Mouse (Mus musculus) neural tube, embryonic 12.5 days (tissue): ENCODE measurements around the gene Pip5k1b. TPM values are rescaled to one million over a fixed set of nuclear protein-coding genes. Genes with fewer than 3 reads are reported as not detected.

Experiments used
- ATAC-seq: fragments of 200-750 bp; cut with Nextera tagmentation; 2 replicates; pipeline ENCODE4 v1.8.0; 2017; ENCODE audit warnings: low read depth, mild to moderate bottlenecking, moderate TSS enrichment, moderate library complexity; ENCODE audit not compliant: low FRiP score
- H3K27ac ChIP-seq: fragments of 300-500 bp; sonication (generic); 2 replicates; pipeline ENCODE4 v1.5.1; 2016
- H3K27me3 ChIP-seq: fragments of 300-500 bp; sonication (generic); replicated peaks from 2 replicates; pipeline ENCODE4 v1.6.1; 2016; ENCODE audit warnings: mild to moderate bottlenecking
- H3K36me3 ChIP-seq: fragments of 300-500 bp; sonication (generic); 2 replicates; pipeline ENCODE4 v1.6.1; 2016; ENCODE audit warnings: mild to moderate bottlenecking
- H3K4me1 ChIP-seq: fragments of 300-500 bp; sonication (generic); 2 replicates; pipeline ENCODE4 v1.6.1; 2016
- H3K4me2 ChIP-seq: fragments of 300-500 bp; sonication (generic); replicated peaks from 2 replicates; pipeline ENCODE4 v1.6.1; 2016; ENCODE audit warnings: mild to moderate bottlenecking
- H3K4me3 ChIP-seq: fragments of 300-500 bp; sonication (generic); 2 replicates; pipeline ENCODE4 v1.5.1; 2016
- H3K9ac ChIP-seq: fragments of 300-500 bp; sonication (generic); 2 replicates; pipeline ENCODE4 v1.6.1; 2016; ENCODE audit warnings: mild to moderate bottlenecking
- H3K9me3 ChIP-seq: fragments of 300-500 bp; sonication (generic); 2 replicates; pipeline ENCODE4 v1.6.1; 2016; ENCODE audit warnings: mild to moderate bottlenecking
- WGBS: fragments of 180-500 bp; shearing (Covaris S2); methylation state at CpG from one replicate; pipeline ENCODE4 v1.1.7; 2016; 5-methylcytosine and 5-hydroxymethylcytosine counted together
- polyA plus RNA-seq: library from polyadenylated mRNA; unstranded; fragments of >200 nt; fragmentation: Nextera tagmentation; extraction: Ambion mirVana; gene quantifications from 2 replicates; pipeline ENCODE4 v1.2.1, GENCODE M21; 2016

The Pip5k1b gene
- polyA plus RNA-seq, 1 experiment from 2014 or later, result 1.7 TPM

- ATAC-seq, result no peak
- no peaks in the 10 kb centered on the region for H3K9me3 ChIP-seq
- no peak overlapping the region for H3K4me3 ChIP-seq
- no peak overlapping the region for H3K4me2 ChIP-seq
- no peak overlapping the region for H3K27ac ChIP-seq
- H3K27me3 ChIP-seq, result no peaks in the 10 kb centered on the region
- no peaks in the 10 kb centered on the region for H3K36me3 ChIP-seq
- WGBS, result 86% methylated on average over 15 of the region's 15 CpGs
- H3K4me1 ChIP-seq, result no peaks in the 10 kb centered on the region
- no peak overlapping the region for H3K9ac ChIP-seq
Measured at GRCm38 (mm10) chr19:24526731-24527612, 28.7 kb downstream of the Pip5k1b start.

- Histone ChIP-seq H3K4me1 (no peaks in the 10 kb centered on the region), H3K27ac (no peak overlapping the region), H3K4me2 (no peak overlapping the region), H3K9me3 (no peaks in the 10 kb centered on the region), H3K27me3 (no peaks in the 10 kb centered on the region), H3K9ac (no peak overlapping the region), H3K36me3 (no peaks in the 10 kb centered on the region), H3K4me3 (no peak overlapping the region)
- WGBS, result 70% methylated on average over 15 of the region's 15 CpGs
- ATAC-seq, result no peak
Measured at GRCm38 (mm10) chr19:24523476-24524313, 32.0 kb downstream of the Pip5k1b start.

DNA sequence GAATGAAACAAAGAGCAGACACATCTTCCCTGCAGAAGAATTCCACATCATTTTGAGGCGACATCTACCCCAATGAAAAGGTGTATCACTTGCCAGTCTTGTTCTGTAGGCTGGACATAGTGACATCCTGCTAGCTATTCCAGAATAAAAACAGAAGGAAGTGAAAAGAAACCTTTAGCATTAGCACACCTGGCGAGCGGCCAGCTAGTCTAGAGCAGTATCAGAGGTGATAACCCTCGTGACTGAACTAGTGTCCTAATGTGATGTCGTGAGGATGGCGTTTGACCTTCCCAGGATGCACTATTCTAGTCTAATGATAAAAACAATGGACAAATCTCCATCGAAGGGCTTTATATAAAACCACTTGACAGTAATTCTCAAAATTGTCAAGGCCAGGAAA, 33.7 kb downstream of the Pip5k1b start:
- ATAC-seq, result no peak
- WGBS, result 90% methylated on average over 7 of the region's 7 CpGs
- Histone ChIP-seq H3K27me3 (no peaks in the 10 kb centered on the region), H3K4me2 (no peak overlapping the region), H3K9me3 (no peaks in the 10 kb centered on the region), H3K36me3 (no peaks in the 10 kb centered on the region), H3K27ac (no peak overlapping the region), H3K9ac (no peak overlapping the region), H3K4me3 (no peak overlapping the region), H3K4me1 (no peaks in the 10 kb centered on the region)

DNA sequence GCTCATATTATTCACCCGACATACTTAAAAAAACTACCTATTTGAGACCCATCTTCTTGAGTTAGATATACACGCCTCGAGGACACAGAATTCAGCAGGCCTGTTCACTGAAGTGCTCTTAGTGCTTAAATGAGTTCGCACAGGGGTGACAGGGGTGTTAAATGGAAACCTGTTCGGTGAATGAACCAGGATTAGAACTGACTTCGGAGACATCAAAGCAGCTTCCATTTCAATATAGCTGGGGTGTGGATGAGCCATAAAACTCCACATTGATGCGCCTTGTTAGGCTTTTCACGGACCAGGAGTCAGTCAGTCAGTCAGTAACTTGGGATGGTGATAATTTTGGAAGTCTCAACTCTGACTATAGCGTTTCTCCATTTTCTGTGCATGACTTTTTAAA, 34.5 kb downstream of the Pip5k1b start:
- WGBS, result 69% methylated on average over 9 of the region's 9 CpGs
- Histone ChIP-seq H3K27ac (no peak overlapping the region), H3K4me1 (no peaks in the 10 kb centered on the region), H3K4me3 (no peak overlapping the region), H3K9ac (no peak overlapping the region), H3K9me3 (no peaks in the 10 kb centered on the region), H3K36me3 (no peaks in the 10 kb centered on the region), H3K27me3 (no peaks in the 10 kb centered on the region), H3K4me2 (no peak overlapping the region)
- ATAC-seq, result no peak

DNA sequence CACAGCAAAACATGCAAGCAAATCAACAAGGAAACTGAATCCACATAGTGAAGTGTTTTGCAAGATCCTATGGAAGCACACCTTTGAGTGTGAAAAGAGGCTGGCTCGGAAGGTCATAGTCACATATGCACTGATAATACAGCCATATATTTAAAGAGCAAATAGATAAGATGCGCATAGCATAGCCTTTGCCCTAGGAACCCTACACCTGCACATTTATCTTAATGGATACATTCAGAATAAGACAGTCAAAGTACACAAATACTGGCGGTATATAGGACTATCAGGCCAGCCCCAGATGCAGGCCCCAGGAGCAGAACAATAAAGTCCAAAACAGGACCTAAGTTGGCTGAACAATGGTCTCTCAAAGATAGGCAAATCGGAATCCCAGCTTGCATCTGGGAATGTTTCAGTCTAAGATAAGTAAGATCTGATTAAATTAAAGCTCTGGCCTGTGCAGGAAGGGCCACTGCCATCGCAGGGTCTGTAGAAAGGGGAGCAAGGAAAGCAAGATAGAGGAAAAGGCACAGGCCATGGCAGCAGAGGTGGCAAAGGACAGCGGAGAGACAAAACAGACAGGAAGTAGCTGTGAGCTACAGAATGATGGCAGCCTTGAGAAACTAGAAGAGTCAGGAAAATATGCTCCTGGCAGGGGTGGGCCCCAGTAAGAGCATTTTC, 35.8 kb downstream of the Pip5k1b start:
- no peaks in the 10 kb centered on the region for H3K4me1 ChIP-seq
- no peaks in the 10 kb centered on the region for H3K27me3 ChIP-seq
- 90% methylated on average over 6 of the region's 6 CpGs for WGBS
- ATAC-seq, result no peak
- no peak overlapping the region for H3K9ac ChIP-seq
- no peak overlapping the region for H3K27ac ChIP-seq
- H3K4me3 ChIP-seq, result no peak overlapping the region
- H3K9me3 ChIP-seq, result no peaks in the 10 kb centered on the region
- no peaks in the 10 kb centered on the region for H3K36me3 ChIP-seq
- H3K4me2 ChIP-seq, result no peak overlapping the region

DNA sequence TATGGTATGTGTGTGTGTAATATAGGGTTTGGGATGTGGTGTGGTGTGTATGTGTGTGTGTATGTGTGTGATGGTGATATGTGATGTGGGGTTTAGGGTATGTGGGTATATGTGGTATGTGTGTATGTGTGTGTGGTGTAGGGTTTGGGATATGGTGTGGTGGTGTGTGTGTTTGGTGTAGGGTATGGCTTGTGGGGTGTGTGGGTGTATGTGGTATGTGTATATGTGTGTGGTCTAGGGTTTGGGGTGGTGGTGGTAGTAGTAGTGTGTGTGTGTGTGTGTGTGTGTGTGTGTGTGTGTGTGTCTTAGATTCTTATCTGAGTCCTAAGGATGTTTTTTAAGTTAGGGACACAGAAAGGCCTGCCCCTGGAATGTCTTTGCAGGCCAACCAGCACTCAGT, 37.3 kb downstream of the Pip5k1b start:
- Histone ChIP-seq H3K9me3 (no peaks in the 10 kb centered on the region), H3K36me3 (no peaks in the 10 kb centered on the region), H3K4me1 (no peaks in the 10 kb centered on the region), H3K4me3 (no peak overlapping the region), H3K27ac (no peak overlapping the region), H3K27me3 (no peaks in the 10 kb centered on the region), H3K4me2 (no peak overlapping the region), H3K9ac (no peak overlapping the region)
- ATAC-seq, result no peak

DNA sequence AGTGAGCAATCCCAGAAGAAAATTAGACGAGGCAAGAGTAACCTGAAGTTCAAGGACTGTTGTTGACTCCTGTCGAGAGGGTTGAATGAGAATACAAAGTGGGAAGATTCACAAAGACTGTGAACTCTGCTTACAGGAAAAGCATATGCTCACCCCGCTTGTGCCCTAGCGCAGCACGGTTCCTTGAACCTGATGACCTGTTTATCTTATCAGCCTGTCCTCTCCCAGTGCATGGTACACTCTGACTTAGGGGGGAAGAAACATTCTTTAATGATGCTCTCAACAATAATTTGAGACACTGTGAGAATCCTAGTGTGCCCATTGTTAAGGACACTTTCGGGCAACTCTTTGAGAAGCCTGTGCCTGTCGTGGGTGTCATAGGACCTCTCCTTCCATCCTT, 38.6 kb downstream of the Pip5k1b start:
- no peaks in the 10 kb centered on the region for H3K36me3 ChIP-seq
- no peak overlapping the region for H3K9ac ChIP-seq
- H3K9me3 ChIP-seq, result no peaks in the 10 kb centered on the region
- ATAC-seq, result no peak
- WGBS, result 90% methylated on average over 7 of the region's 7 CpGs
- H3K4me1 ChIP-seq, result no peaks in the 10 kb centered on the region
- no peak overlapping the region for H3K27ac ChIP-seq
- H3K27me3 ChIP-seq, result no peaks in the 10 kb centered on the region
- H3K4me2 ChIP-seq, result no peak overlapping the region
- no peak overlapping the region for H3K4me3 ChIP-seq

- no peaks in the 10 kb centered on the region; the same call in 1 of the 2 replicates for H3K27me3 ChIP-seq
- WGBS, result 92% methylated on average over 3 of the region's 3 CpGs
- no peak overlapping the region for H3K27ac ChIP-seq
- ATAC-seq, result no peak
- no peaks in the 10 kb centered on the region for H3K4me1 ChIP-seq
- H3K36me3 ChIP-seq, result no peaks in the 10 kb centered on the region
- H3K4me3 ChIP-seq, result no peak overlapping the region
- no peaks in the 10 kb centered on the region for H3K9me3 ChIP-seq
- no peak overlapping the region for H3K9ac ChIP-seq
- H3K4me2 ChIP-seq, result no peak overlapping the region
Measured at GRCm38 (mm10) chr19:24515941-24516340, 39.7 kb downstream of the Pip5k1b start.

- WGBS, result 87% methylated on average over 15 of the region's 15 CpGs
- Histone ChIP-seq H3K4me3 (no peak overlapping the region), H3K9ac (no peak overlapping the region), H3K27me3 (no peaks in the 10 kb centered on the region; the same call in 1 of the 2 replicates), H3K36me3 (no peaks in the 10 kb centered on the region), H3K4me1 (no peaks in the 10 kb centered on the region), H3K4me2 (no peak overlapping the region), H3K27ac (no peak overlapping the region), H3K9me3 (no peaks in the 10 kb centered on the region)
- ATAC-seq, result no peak
Measured at GRCm38 (mm10) chr19:24514661-24515642, 40.7 kb downstream of the Pip5k1b start.

DNA sequence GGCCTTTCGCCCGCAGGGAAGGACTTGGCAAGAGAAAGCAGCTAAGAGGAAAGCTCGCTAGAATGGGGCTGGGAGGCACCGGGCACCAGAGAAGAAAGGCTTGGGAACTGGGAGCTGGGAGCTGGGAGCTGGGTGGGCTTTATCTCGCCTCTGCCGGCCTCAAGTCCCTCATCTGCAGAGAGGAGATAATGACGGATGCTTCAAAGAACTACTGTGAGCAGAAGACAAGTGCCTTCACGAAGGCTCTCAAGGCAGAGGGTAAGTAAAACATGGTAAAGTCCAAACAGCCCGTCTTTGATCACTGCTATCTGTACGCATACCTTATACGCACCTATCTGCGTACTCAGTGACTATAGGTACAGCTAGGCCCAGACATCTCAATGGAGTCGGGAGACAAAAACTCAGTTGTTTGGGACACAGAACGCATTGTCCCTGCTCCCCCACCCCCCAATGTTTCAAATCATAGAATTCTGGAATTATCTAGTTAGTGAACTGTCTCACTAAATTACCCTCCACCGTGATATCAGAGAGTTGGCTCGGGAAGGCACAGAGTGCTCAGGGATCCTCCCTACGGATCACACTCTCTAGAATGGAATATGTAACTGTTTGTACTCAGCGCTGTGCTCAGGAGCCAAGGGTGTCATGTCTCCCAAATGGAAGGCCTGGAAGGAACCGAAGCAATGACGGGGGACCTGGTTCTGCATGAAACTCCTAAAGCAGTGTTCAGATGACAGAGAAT, 42.4 kb downstream of the Pip5k1b start:
- Histone ChIP-seq H3K27ac (no peak overlapping the region), H3K4me1 (peaks cover 7% of the 10 kb centered on the region), H3K4me2 (no peak overlapping the region), H3K27me3 (no peaks in the 10 kb centered on the region; the same call in 1 of the 2 replicates), H3K4me3 (no peak overlapping the region), H3K36me3 (no peaks in the 10 kb centered on the region), H3K9ac (no peak overlapping the region), H3K9me3 (no peaks in the 10 kb centered on the region)
- 89% methylated on average over 20 of the region's 20 CpGs for WGBS
- ATAC-seq, result no peak

GRCm38 (mm10) chr19:24511939-24512338, 43.7 kb downstream of the Pip5k1b start:
- H3K36me3 ChIP-seq, result no peaks in the 10 kb centered on the region
- no peak overlapping the region for H3K27ac ChIP-seq
- no peaks in the 10 kb centered on the region for H3K9me3 ChIP-seq
- H3K4me2 ChIP-seq, result no peak overlapping the region
- peaks cover 8% of the 10 kb centered on the region for H3K4me1 ChIP-seq
- no peaks in the 10 kb centered on the region; the same call in 1 of the 2 replicates for H3K27me3 ChIP-seq
- WGBS, result 89% methylated on average over 7 of the region's 7 CpGs
- no peak overlapping the region for H3K9ac ChIP-seq
- no peak overlapping the region for H3K4me3 ChIP-seq
- ATAC-seq, result no peak
